Mouse (Mus musculus) heart, adult 2 months (tissue): ENCODE data around the gene Lrfn2. TPM values are rescaled to one million over a fixed set of nuclear protein-coding genes. Genes with fewer than 3 reads are reported as not detected.

Experiments used
- DNase-seq, 2 experiments: peaks; one replicate each; pipeline ENCODE4 v3.0.0; 2021
- H3K27ac ChIP-seq: fragments of 200-600 bp; 2 replicates; pipeline ENCODE4 v1.8.1; 2022
- H3K27me3 ChIP-seq: fragments of 200-500 bp; 2 replicates; pipeline ENCODE4 v1.6.1; 2012; ENCODE audit warnings: mild to moderate bottlenecking, low read length, inconsistent platforms, mixed read lengths; ENCODE audit not compliant: control insufficient read depth, insufficient read depth
- H3K36me3 ChIP-seq: fragments of 200-500 bp; 2 replicates; pipeline ENCODE4 v1.6.1; 2012; ENCODE audit warnings: low read length, inconsistent platforms; ENCODE audit not compliant: control insufficient read depth, insufficient read depth
- H3K4me1 ChIP-seq: fragments of 200-500 bp; 2 replicates; pipeline ENCODE4 v1.6.1; 2011; ENCODE audit warnings: low read length; ENCODE audit not compliant: control insufficient read depth, insufficient read depth
- H3K4me3 ChIP-seq: fragments of 200-600 bp; 2 replicates; pipeline ENCODE4 v1.8.1; 2022
- H3K79me2 ChIP-seq: fragments of 200-500 bp; replicated peaks from 2 replicates; pipeline ENCODE4 v1.6.1; 2012; ENCODE audit warnings: mild to moderate bottlenecking, inconsistent platforms, low read length, moderate library complexity, mixed read lengths; ENCODE audit not compliant: control insufficient read depth, insufficient read depth
- H3K9ac ChIP-seq: fragments of 200-500 bp; 2 replicates; pipeline ENCODE4 v1.6.1; 2012; ENCODE audit warnings: low read depth, mild to moderate bottlenecking, control low read depth, inconsistent platforms, low read length, mixed read lengths
- CTCF ChIP-seq: fragments of 200-600 bp; IDR thresholded peaks from 2 replicates; pipeline ENCODE4 v1.8.1; 2022; ENCODE audit warnings: antibody characterized with exemption, mild to moderate bottlenecking, moderate library complexity
- EP300 ChIP-seq: fragments of 200-500 bp; IDR thresholded peaks from 2 replicates; pipeline ENCODE4 v1.6.1; 2011; ENCODE audit warnings: low read depth, low read length, control low read depth; ENCODE audit not compliant: insufficient read depth
- POLR2A ChIP-seq: fragments of 200-500 bp; IDR thresholded peaks from 2 replicates; pipeline ENCODE4 v1.6.1; 2011; ENCODE audit warnings: mild to moderate bottlenecking, low read depth, low read length, control low read depth; ENCODE audit not compliant: insufficient read depth
- WGBS: fragments of 180-500 bp; shearing (Covaris S2); methylation state at CpG from one replicate; pipeline ENCODE4 v1.1.7; 2018; 5-methylcytosine and 5-hydroxymethylcytosine counted together
- intact Hi-C: fragments of 180-260 bp; cut with DNase I; formaldehyde crosslinking; loops from one replicate; pipeline ENCODE4 v1.15.1; 2025
- polyA plus RNA-seq: library from polyadenylated mRNA; depleted of rRNA; stranded (reverse); fragments of >200 nt; gene quantifications from 2 replicates; pipeline ENCODE4 v1.2.3, GENCODE M21; 2012
- total RNA-seq, 2 experiments: library from RNA; stranded (reverse); gene quantifications; 2 replicates each; pipeline ENCODE4 v1.2.3; 2021

Gene Lrfn2
- total and polyA plus RNA-seq, 3 experiments, result 0.18 to 0.39 (median 0.31) TPM

- Histone ChIP-seq H3K79me2 (no peaks in the 10 kb centered on the region), H3K27ac (no peak overlapping the region), H3K4me1 (peaks cover 2% of the 10 kb centered on the region; the same call in 1 of the 2 replicates), H3K9ac (no peak overlapping the region), H3K4me3 (no peak overlapping the region), H3K27me3 (peaks cover 5% of the 10 kb centered on the region), H3K36me3 (no peaks in the 10 kb centered on the region)
- TF ChIP-seq CTCF, result no peak
- WGBS, result 69% methylated on average over 8 of the region's 8 CpGs
- DNase-seq, result peak in 1 of 2 experiments; percentile 10
- intact Hi-C loops, result no loop called here
Observed at GRCm38 (mm10) chr17:48935201-48935600, 3.0 kb downstream of the Lrfn2 start.

DNA sequence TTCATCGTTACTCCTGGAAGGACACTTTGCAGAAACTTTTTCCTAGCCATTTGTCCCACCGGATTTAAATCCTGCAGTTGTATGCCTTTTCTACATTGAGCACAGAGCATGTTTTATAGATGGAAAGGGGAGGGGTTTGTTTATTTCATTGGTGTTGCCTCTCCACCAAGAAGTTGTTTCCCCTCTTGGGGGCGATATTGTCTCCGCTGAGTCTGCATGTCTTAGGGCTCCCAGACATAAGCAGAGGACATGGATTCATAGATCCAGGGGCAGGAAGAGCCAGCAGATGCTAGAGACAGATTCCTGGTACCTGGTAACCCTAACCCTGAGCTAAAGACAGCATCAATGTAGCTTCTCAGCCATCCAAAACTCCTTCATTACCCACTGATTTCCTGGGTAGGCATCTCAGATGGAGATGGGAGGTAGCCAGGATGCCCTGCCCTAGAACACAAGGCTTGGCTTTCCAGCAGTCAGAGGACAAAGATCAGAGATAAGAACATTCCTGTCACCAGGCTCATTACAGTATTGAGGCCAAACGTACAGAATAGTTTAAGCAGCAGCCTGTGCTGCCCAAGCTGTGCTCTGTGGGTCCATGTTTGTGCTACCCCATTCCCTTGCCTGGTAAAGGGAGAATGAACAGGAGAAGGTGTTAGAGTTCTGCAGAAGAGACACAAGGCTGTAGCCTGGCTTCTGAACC is 4.4 kb downstream of the Lrfn2 start:
- TF ChIP-seq CTCF, result peak; percentile 16; the same call in 1 of the 2 replicates
- TF ChIP-seq EP300, result no peak
- Histone ChIP-seq H3K27me3 (peaks cover 6% of the 10 kb centered on the region), H3K9ac (no peak overlapping the region), H3K4me3 (no peak overlapping the region), H3K27ac (no peak overlapping the region), H3K36me3 (no peaks in the 10 kb centered on the region), H3K79me2 (no peaks in the 10 kb centered on the region), H3K4me1 (no peaks in the 10 kb centered on the region)
- WGBS, result 51% methylated on average over 5 of the region's 5 CpGs
- DNase-seq, result no peak
- intact Hi-C loops, result no loop called here

- Histone ChIP-seq H3K9ac (no peak overlapping the region), H3K27me3 (peaks cover 3% of the 10 kb centered on the region; the same call in 1 of the 2 replicates), H3K79me2 (no peaks in the 10 kb centered on the region), H3K36me3 (no peaks in the 10 kb centered on the region), H3K4me1 (no peaks in the 10 kb centered on the region), H3K27ac (no peak overlapping the region), H3K4me3 (no peak overlapping the region)
- intact Hi-C loops, result no loop called here
- DNase-seq, result no peak
- 58% methylated on average over 7 of the region's 7 CpGs for WGBS
- TF ChIP-seq CTCF (no peak), EP300 (no peak), POLR2A (no peak)
Observed at GRCm38 (mm10) chr17:48938711-48939220, 6.6 kb downstream of the Lrfn2 start.

DNA sequence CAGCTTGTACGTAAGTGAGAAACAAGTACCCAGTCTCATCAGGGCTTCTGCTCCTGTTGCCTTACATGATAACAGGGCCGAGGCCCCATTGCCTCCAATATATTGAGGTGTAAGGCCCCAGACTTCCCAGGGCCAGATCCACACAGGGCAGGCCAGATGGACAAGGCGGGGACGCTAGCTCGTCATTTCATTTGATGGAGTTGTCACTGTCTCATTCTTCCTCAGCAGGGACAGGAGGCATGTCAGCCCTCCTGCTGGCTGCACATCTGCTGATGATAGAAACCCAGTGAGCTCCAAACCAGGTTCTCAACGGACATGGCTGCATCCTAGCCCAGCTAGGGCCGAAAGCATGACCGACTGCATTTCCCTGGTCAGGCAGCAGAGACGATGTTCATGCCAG is 14.1 kb downstream of the Lrfn2 start:
- TF ChIP-seq EP300 (no peak), POLR2A (no peak), CTCF (no peak)
- intact Hi-C loops, result no loop called here

GRCm38 (mm10) chr17:48946765-48947164 is 14.6 kb downstream of the Lrfn2 start:
- 61% methylated on average over 3 of the region's 3 CpGs for WGBS
- Histone ChIP-seq H3K4me3 (no peak overlapping the region), H3K4me1 (no peaks in the 10 kb centered on the region), H3K79me2 (no peaks in the 10 kb centered on the region), H3K27me3 (no peaks in the 10 kb centered on the region), H3K9ac (no peak overlapping the region), H3K27ac (no peak overlapping the region), H3K36me3 (no peaks in the 10 kb centered on the region)
- no peak for TF ChIP-seq POLR2A
- no peak for TF ChIP-seq CTCF
- TF ChIP-seq EP300, result no peak
- DNase-seq, result no peak
- intact Hi-C loops, result no loop called here

More for the DNA sequence above, 14.1 kb downstream of the Lrfn2 start:
- H3K9ac ChIP-seq, result no peak overlapping the region
- H3K79me2 ChIP-seq, result no peaks in the 10 kb centered on the region
- no peaks in the 10 kb centered on the region for H3K4me1 ChIP-seq
- WGBS, result 82% methylated on average over 9 of the region's 9 CpGs
- no peak for DNase-seq
- H3K36me3 ChIP-seq, result no peaks in the 10 kb centered on the region
- H3K27me3 ChIP-seq, result no peaks in the 10 kb centered on the region
- no peak overlapping the region for H3K27ac ChIP-seq
- no peak overlapping the region for H3K4me3 ChIP-seq

- no peak overlapping the region for H3K9ac ChIP-seq
- DNase-seq, result no peak
- TF ChIP-seq CTCF, result no peak
- TF ChIP-seq POLR2A, result no peak
- no peak for TF ChIP-seq EP300
- no peaks in the 10 kb centered on the region for H3K36me3 ChIP-seq
- WGBS, result 60% methylated on average over 1 of the region's 1 CpGs
- intact Hi-C loops, result no loop called here
- no peak overlapping the region for H3K27ac ChIP-seq
- no peaks in the 10 kb centered on the region; the same call in 1 of the 2 replicates for H3K4me1 ChIP-seq
- H3K27me3 ChIP-seq, result no peaks in the 10 kb centered on the region
- H3K4me3 ChIP-seq, result no peak overlapping the region
- no peaks in the 10 kb centered on the region for H3K79me2 ChIP-seq
Observed at GRCm38 (mm10) chr17:48951250-48951649, 19.1 kb downstream of the Lrfn2 start.
